Mouse (Mus musculus) heart, postnatal 25 days (tissue): ENCODE data around the gene Kdm6b. TPM values are rescaled to one million over a fixed set of nuclear protein-coding genes. Genes with fewer than 3 reads are reported as not detected.
A peak's percentile ranks its signal among the peaks of the same experiment; 100 is the strongest.

Experiments
- DNase-seq: peaks from one replicate; pipeline ENCODE4 v3.0.0; 2022; ENCODE audit warnings: low spot score
- intact Hi-C: fragments of 180-260 bp; cut with DNase I; formaldehyde crosslinking; loops from one replicate; pipeline ENCODE4 v1.15.1; 2025
- total RNA-seq, 2 experiments: library from RNA; stranded (reverse); gene quantifications; 2 replicates each; pipeline ENCODE4 v1.2.3; 2021

The Kdm6b gene
- total RNA-seq, 2 experiments from 2014 or later, result 25.6 to 30.3 TPM

GRCm38 (mm10) chr11:69420554-69421000, 7.1 kb upstream of the Kdm6b start:
- no peak for DNase-seq
- intact Hi-C loops, result no loop called here

- no peak for DNase-seq
- intact Hi-C loops, result no loop called here
Measured at GRCm38 (mm10) chr11:69419813-69420553, 6.5 kb upstream of the Kdm6b start.

GRCm38 (mm10) chr11:69419443-69419812, 6.0 kb upstream of the Kdm6b start:
- intact Hi-C loops, result no loop called here
- DNase-seq, result no peak

GRCm38 (mm10) chr11:69418481-69419442, 5.3 kb upstream of the Kdm6b start:
- DNase-seq, result peak; percentile 93
- intact Hi-C loops, result loop anchor here (1.0 kb wide), 1 partner anchor 8 kb away; no protein-coding TSS in a partner anchor

- DNase-seq, result peak; percentile 92
- intact Hi-C loops, result loop anchor here (1.0 kb wide), 1 partner anchor 7 kb away; no protein-coding TSS in a partner anchor
Measured at GRCm38 (mm10) chr11:69417449-69418384, 4.2 kb upstream of the Kdm6b start.

GRCm38 (mm10) chr11:69416921-69417448, 3.5 kb upstream of the Kdm6b start:
- intact Hi-C loops, result no loop called here

GRCm38 (mm10) chr11:69416509-69416908, 3.0 kb upstream of the Kdm6b start:
- DNase-seq, result no peak
- intact Hi-C loops, result no loop called here

More at GRCm38 (mm10) chr11:69416921-69417448, 3.5 kb upstream of the Kdm6b start:
- DNase-seq, result no peak

- intact Hi-C loops, result no loop called here
- no peak for DNase-seq
Measured at GRCm38 (mm10) chr11:69415668-69416451, 2.4 kb upstream of the Kdm6b start.

- DNase-seq, result peak; percentile 43
- intact Hi-C loops, result no loop called here
Measured at GRCm38 (mm10) chr11:69415327-69415667, 1.8 kb upstream of the Kdm6b start.

- DNase-seq, result no peak
- intact Hi-C loops, result no loop called here
Measured at GRCm38 (mm10) chr11:69414421-69415326, 1.2 kb upstream of the Kdm6b start.

GRCm38 (mm10) chr11:69412548-69412947, 927 bp downstream of the Kdm6b start:
- intact Hi-C loops, result no loop called here

GRCm38 (mm10) chr11:69411538-69412203, 1.8 kb downstream of the Kdm6b start:
- peak; percentile 68 for DNase-seq
- intact Hi-C loops, result no loop called here

More at GRCm38 (mm10) chr11:69412548-69412947, 927 bp downstream of the Kdm6b start:
- no peak for DNase-seq

GRCm38 (mm10) chr11:69411073-69411535, 2.4 kb downstream of the Kdm6b start:
- intact Hi-C loops, result no loop called here
- peak; percentile 91 for DNase-seq

GRCm38 (mm10) chr11:69410310-69411072, 3.0 kb downstream of the Kdm6b start:
- DNase-seq, result peak; percentile 68
- intact Hi-C loops, result loop anchor here (1.0 kb wide), 1 partner anchor 8 kb away; no protein-coding TSS in a partner anchor

- DNase-seq, result no peak
Measured at GRCm38 (mm10) chr11:69410045-69410309, 3.5 kb downstream of the Kdm6b start.

GRCm38 (mm10) chr11:69409378-69410044, 4.0 kb downstream of the Kdm6b start:
- intact Hi-C loops, result loop anchor here (1.0 to 10.0 kb wide), 2 partner anchors 9 to 585 kb away; partner anchors contain the start of genes Gabarap and Phf23
- peak; percentile 72 for DNase-seq

More at GRCm38 (mm10) chr11:69410045-69410309, 3.5 kb downstream of the Kdm6b start:
- intact Hi-C loops, result loop anchor here (1.0 kb wide), 1 partner anchor 8 kb away; no protein-coding TSS in a partner anchor
